Mouse (Mus musculus): ENCODE results near the gene Slc25a25. TPM values are rescaled to one million over a fixed set of nuclear protein-coding genes. Genes with fewer than 3 reads are reported as not detected.

The Slc25a25 gene
- total RNA-seq, 1 experiment: 22.1 TPM

- DNase-seq (ENCODE audit: low read depth, low spot score): no peak
- Histone ChIP-seq H3K4me3 (ENCODE audit: insufficient read depth in 1 of 2, low read depth in 1 of 2, low read length in 2 of 2, poor library complexity in 1 of 2, severe bottlenecking in 1 of 2) (peak overlapping the region; percentile 27 to 40), H3K9ac (ENCODE audit: insufficient read depth, low read depth, low read length, poor library complexity, severe bottlenecking) (peak overlapping the region; percentile 27; the same call in 1 of the 2 replicates), H3K27ac (ENCODE audit: insufficient read depth, low read depth, low read length, poor library complexity, severe bottlenecking) (no peak overlapping the region), H3K9me3 (ENCODE audit: control insufficient read depth, insufficient read depth, low read depth, low read length) (no peaks in the 10 kb centered on the region), H3K4me1 (ENCODE audit: control insufficient read depth in 2 of 2, insufficient read depth in 2 of 2, low read length in 2 of 2, poor library complexity in 1 of 2) (peaks cover 5 to 25% of the 10 kb centered on the region in 2 experiments; a peak in 2 of 4 replicates), H3K36me3 (ENCODE audit: control insufficient read depth, insufficient read depth, low read length, poor library complexity, severe bottlenecking) (no peaks in the 10 kb centered on the region)
- TF ChIP-seq HCFC1 (IDR thresholded peaks at IDR 0.05; ENCODE audit: borderline replicate concordance, insufficient read depth, low read length): no peak
- no peak for TF ChIP-seq ZC3H11A (IDR thresholded peaks at IDR 0.05; ENCODE audit: borderline replicate concordance, low read depth, low read length)
- TF ChIP-seq CHD2 (IDR thresholded peaks at IDR 0.05; ENCODE audit: low read depth, low read length): no peak
- no peak for TF ChIP-seq ZNF384 (IDR thresholded peaks at IDR 0.05; ENCODE audit: low read depth, low read length)
- no peak for TF ChIP-seq MAFK (IDR thresholded peaks at IDR 0.05; ENCODE audit: insufficient read depth, low read depth, low read length)
- in situ Hi-C loops (cut with MboI; ENCODE audit: low sequenced_read_pairs in 2 of 2, unreplicated experiment in 2 of 2): no loop called here
Measured at GRCm38 (mm10) chr2:32452441-32452971, 1.3 kb upstream of the Slc25a25 start.

DNA sequence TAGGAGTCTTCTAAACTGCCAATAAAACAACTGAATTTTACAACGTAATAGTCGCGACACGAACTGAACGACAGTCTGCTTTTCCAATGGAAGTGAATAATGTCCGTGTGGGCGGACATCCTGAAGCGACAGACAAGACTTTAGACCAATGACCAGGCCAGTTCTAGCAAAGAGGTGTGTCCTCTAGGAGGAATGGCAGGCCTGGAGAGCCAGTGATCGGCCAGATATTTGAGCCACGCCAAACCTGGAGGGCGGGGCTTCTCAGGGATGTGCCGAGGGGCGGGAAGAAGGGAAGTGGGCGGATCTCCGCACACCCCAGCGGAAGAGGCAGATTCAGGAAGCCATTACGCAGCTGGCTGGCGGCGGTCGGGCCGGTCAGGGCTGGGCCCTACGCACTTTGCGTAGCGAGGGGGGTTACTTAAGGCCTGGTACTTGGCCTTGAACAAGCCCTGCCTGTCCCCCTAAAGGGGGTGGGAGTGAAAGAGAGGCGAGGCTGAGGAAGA, 676 bp upstream of the Slc25a25 start:
- Histone ChIP-seq H3K36me3 (ENCODE audit: control insufficient read depth, insufficient read depth, low read length, poor library complexity, severe bottlenecking) (no peaks in the 10 kb centered on the region), H3K27ac (ENCODE audit: insufficient read depth, low read depth, low read length, poor library complexity, severe bottlenecking) (no peak overlapping the region; the same call in 1 of the 2 replicates), H3K9ac (ENCODE audit: insufficient read depth, low read depth, low read length, poor library complexity, severe bottlenecking) (peak overlapping the region; percentile 14; the same call in 1 of the 2 replicates), H3K9me3 (ENCODE audit: control insufficient read depth, insufficient read depth, low read depth, low read length) (no peaks in the 10 kb centered on the region), H3K4me3 (ENCODE audit: insufficient read depth in 1 of 2, low read depth in 1 of 2, low read length in 2 of 2, poor library complexity in 1 of 2, severe bottlenecking in 1 of 2) (peak overlapping the region; percentile 60 to 85), H3K4me1 (ENCODE audit: control insufficient read depth in 2 of 2, insufficient read depth in 2 of 2, low read length in 2 of 2, poor library complexity in 1 of 2) (peaks cover 5 to 25% of the 10 kb centered on the region in 2 experiments; a peak in 2 of 4 replicates)
- TF ChIP-seq CHD2 (IDR thresholded peaks at IDR 0.05; ENCODE audit: low read depth, low read length) (peak; percentile 90), ZC3H11A (IDR thresholded peaks at IDR 0.05; ENCODE audit: borderline replicate concordance, low read depth, low read length) (no peak)
- in situ Hi-C loops (cut with MboI; ENCODE audit: low sequenced_read_pairs in 2 of 2, unreplicated experiment in 2 of 2): no loop called here
- DNase-seq (ENCODE audit: low read depth, low spot score): peak; percentile 98

DNA sequence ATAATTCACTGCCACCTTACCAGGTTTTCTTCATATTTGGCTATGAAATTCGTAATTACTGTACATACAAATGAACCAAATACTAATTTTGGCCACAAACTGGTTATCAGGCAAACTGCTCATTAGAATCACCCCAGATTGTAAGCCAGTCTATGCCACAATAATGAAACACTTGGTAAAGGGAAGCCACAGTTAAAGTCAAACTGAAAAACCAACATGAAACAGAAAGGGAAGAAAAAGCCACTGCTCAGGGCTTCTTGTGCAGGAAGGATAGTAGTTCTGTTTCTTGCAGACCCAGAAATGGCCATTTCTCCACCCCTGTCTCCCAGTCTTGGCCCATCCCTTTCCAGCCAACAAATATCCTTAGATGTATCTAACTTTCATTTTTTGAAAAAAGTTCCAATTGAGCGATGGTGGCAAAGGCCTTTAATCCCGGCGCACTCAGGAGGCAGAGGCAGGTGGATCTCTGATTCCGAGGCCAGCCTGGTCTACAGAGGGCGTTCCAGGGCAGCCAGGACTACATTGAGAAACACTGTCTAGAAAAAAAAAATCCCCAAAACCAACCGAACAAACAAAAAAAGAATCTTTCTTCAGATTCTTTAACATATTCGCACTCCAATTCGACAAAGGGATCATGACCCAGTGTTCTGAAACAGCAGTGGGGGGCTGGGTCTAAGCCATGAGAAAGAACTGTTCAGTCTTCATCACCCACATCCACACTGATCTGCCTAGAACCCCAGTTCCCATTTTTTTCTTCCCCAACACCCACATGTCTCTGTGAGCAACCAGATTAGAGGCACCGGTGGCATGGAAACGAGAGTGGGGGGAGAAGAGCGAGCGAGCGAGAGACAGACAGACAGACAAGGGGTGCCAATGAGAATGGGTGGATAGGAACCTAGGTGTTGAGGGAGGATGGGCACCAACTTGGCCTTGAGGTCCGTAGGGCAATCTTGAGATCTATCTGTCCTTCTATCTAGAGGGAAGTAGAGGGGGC, 1.2 kb downstream of the Slc25a25 start, which contains the start of gene Naif1:
Naif1 (plus strand) TSS at position 697 of the 994 bp plus-strand sequence.
- H3K27ac ChIP-seq (ENCODE audit: insufficient read depth, low read depth, low read length, poor library complexity, severe bottlenecking): no peak within 1 kb of the TSS
- TF ChIP-seq HCFC1 (IDR thresholded peaks at IDR 0.05; ENCODE audit: borderline replicate concordance, insufficient read depth, low read length) (no peak), ZC3H11A (IDR thresholded peaks at IDR 0.05; ENCODE audit: borderline replicate concordance, low read depth, low read length) (no peak), ZNF384 (IDR thresholded peaks at IDR 0.05; ENCODE audit: low read depth, low read length) (no peak), MAFK (IDR thresholded peaks at IDR 0.05; ENCODE audit: insufficient read depth, low read depth, low read length) (no peak), CHD2 (IDR thresholded peaks at IDR 0.05; ENCODE audit: low read depth, low read length) (no peak)

DNA sequence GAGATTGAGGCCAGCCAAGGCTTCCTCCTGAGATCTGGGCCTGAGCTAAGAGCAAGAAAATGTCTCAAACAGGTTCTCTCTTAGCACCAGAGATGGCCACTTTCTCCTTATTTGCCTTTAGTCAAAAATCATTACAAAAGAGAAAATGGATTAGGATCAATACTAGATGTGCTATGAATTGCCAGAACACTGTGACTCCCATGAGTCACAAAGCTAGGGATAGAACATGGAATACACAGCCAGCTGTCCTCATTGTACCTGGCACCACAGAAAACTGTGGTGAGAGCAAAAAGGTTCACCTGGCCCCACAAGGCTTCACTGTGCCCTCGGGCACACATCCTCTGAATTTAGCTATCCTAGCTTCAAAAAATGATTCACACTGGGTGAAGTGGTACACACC, 2.8 kb downstream of the Slc25a25 start:
- H3K27ac ChIP-seq (ENCODE audit: insufficient read depth, low read depth, low read length, poor library complexity, severe bottlenecking): no peak overlapping the region
- 0 out of 2 replicates have a peak, but pooled peaks cover 2% of the 10 kb centered on the region for H3K36me3 ChIP-seq (ENCODE audit: control insufficient read depth, insufficient read depth, low read length, poor library complexity, severe bottlenecking)
- H3K9me3 ChIP-seq (ENCODE audit: control insufficient read depth, insufficient read depth, low read depth, low read length): no peaks in the 10 kb centered on the region
- H3K4me3 ChIP-seq (ENCODE audit: insufficient read depth in 1 of 2, low read depth in 1 of 2, low read length in 2 of 2, poor library complexity in 1 of 2, severe bottlenecking in 1 of 2): no peak overlapping the region
- no peak for DNase-seq (ENCODE audit: low read depth, low spot score)
- TF ChIP-seq HCFC1 (IDR thresholded peaks at IDR 0.05; ENCODE audit: borderline replicate concordance, insufficient read depth, low read length): no peak
- TF ChIP-seq ZNF384 (IDR thresholded peaks at IDR 0.05; ENCODE audit: low read depth, low read length): no peak
- TF ChIP-seq MAFK (IDR thresholded peaks at IDR 0.05; ENCODE audit: insufficient read depth, low read depth, low read length): no peak
- in situ Hi-C loops (cut with MboI; ENCODE audit: low sequenced_read_pairs in 2 of 2, unreplicated experiment in 2 of 2): no loop called here
- H3K9ac ChIP-seq (ENCODE audit: insufficient read depth, low read depth, low read length, poor library complexity, severe bottlenecking): no peak overlapping the region
- peaks cover 4 to 13% of the 10 kb centered on the region in 2 experiments; a peak in 1 of 4 replicates for H3K4me1 ChIP-seq (ENCODE audit: control insufficient read depth in 2 of 2, insufficient read depth in 2 of 2, low read length in 2 of 2, poor library complexity in 1 of 2)

More for the DNA sequence above, 1.2 kb downstream of the Slc25a25 start, which contains the start of gene Naif1:
- Histone ChIP-seq H3K36me3 (ENCODE audit: control insufficient read depth, insufficient read depth, low read length, poor library complexity, severe bottlenecking) (no peaks in the 10 kb centered on the region), H3K9me3 (ENCODE audit: control insufficient read depth, insufficient read depth, low read depth, low read length) (no peaks in the 10 kb centered on the region), H3K4me1 (ENCODE audit: control insufficient read depth in 2 of 2, insufficient read depth in 2 of 2, low read length in 2 of 2, poor library complexity in 1 of 2) (peaks cover 5 to 24% of the 10 kb centered on the region in 2 experiments; a peak in 1 of 4 replicates), H3K4me3 (ENCODE audit: insufficient read depth in 1 of 2, low read depth in 1 of 2, low read length in 2 of 2, poor library complexity in 1 of 2, severe bottlenecking in 1 of 2) (peak within 1 kb of the TSS; percentile 85 to 91), H3K9ac (ENCODE audit: insufficient read depth, low read depth, low read length, poor library complexity, severe bottlenecking) (peak within 1 kb of the TSS; percentile 83)
- DNase-seq (ENCODE audit: low read depth, low spot score): no peak
- in situ Hi-C loops (cut with MboI; ENCODE audit: low sequenced_read_pairs in 2 of 2, unreplicated experiment in 2 of 2): no loop called here

All from ES-E14 (cell line).